Mouse (Mus musculus): Measurements from ENCODE around the gene Susd4. TPM values are rescaled to one million over a fixed set of nuclear protein-coding genes. Genes with fewer than 3 reads are reported as not detected.

Gene Susd4
- polyA plus RNA-seq, 1 experiment from 2014 or later: 26.0 TPM

GRCm38 (mm10) chr1:182945561-182945960 is 181.9 kb downstream of the Susd4 start:
- Histone ChIP-seq H3K36me3 (ENCODE audit: insufficient read depth, low read length) (no peaks in the 10 kb centered on the region), H3K4me2 (ENCODE audit: low read length) (no peak overlapping the region), H3K4me1 (replicated peaks; ENCODE audit: insufficient read depth, low read length) (no peaks in the 10 kb centered on the region), H3K9me3 (replicated peaks; ENCODE audit: low read length) (no peaks in the 10 kb centered on the region), H3K4me3 (replicated peaks; ENCODE audit: low read depth, low read length) (no peak overlapping the region), H3K9ac (ENCODE audit: low read depth, low read length) (no peak overlapping the region), H3K27me3 (ENCODE audit: insufficient read depth, low read length) (no peaks in the 10 kb centered on the region), H3K27ac (no peak overlapping the region)
- 79% methylated on average over 6 of the region's 6 CpGs for WGBS
- no peak for TF ChIP-seq CTCF (IDR thresholded peaks at IDR 0.05; ENCODE audit: low read depth)
- ATAC-seq (replicated peaks; ENCODE audit: low FRiP score, low read depth) (no peak), DNase-seq (ENCODE audit: low spot score) (no peak)

Other genes starting within 250 kb of the Susd4 start
- gene Capn2, start 246.3 kb upstream of the Susd4 start, polyA plus RNA-seq (2015; fragmentation: Nextera tagmentation; extraction: Ambion mirVana): 95.1 and 106 TPM in 2 replicates
- gene Capn8, start 198.9 kb upstream of the Susd4 start, polyA plus RNA-seq (2015; fragmentation: Nextera tagmentation; extraction: Ambion mirVana): 0.11 and 0.13 TPM in 2 replicates
- gene Ccdc185, start 14.7 kb upstream of the Susd4 start, polyA plus RNA-seq (2015; fragmentation: Nextera tagmentation; extraction: Ambion mirVana): not detected in 2 replicates
- 0.74 and 1.2 TPM in 2 replicates for gene Tlr5, start 190.9 kb downstream of the Susd4 start, polyA plus RNA-seq (2015; fragmentation: Nextera tagmentation; extraction: Ambion mirVana)